Mouse (Mus musculus): ENCODE measurements around the gene Adam8.

Adam8 gene

GRCm38 (mm10) chr7:139979011-139979719, 13.2 kb downstream of the Adam8 start:
- DNase-seq (ENCODE audit: low read depth, low spot score), result no peak

GRCm38 (mm10) chr7:139978278-139978892, 14.0 kb downstream of the Adam8 start, which contains the start of gene 6430531B16Rik:
Gene 6430531B16Rik (minus strand): TSS chr7:139978755.
- DNase-seq (ENCODE audit: low read depth, low spot score), result peak; percentile 91

GRCm38 (mm10) chr7:139975471-139975870, 16.9 kb downstream of the Adam8 start:
- peak; percentile 38 for DNase-seq (ENCODE audit: low read depth, low spot score)

- DNase-seq (ENCODE audit: low read depth, low spot score), result no peak
Observed at GRCm38 (mm10) chr7:139974307-139974706, 18.1 kb downstream of the Adam8 start.

- peak; percentile 63 for DNase-seq (ENCODE audit: low read depth, low spot score)
Observed at GRCm38 (mm10) chr7:139972923-139973331, 19.4 kb downstream of the Adam8 start.

- no peak for DNase-seq (ENCODE audit: low read depth, low spot score)
Observed at GRCm38 (mm10) chr7:139971436-139971835, 20.9 kb downstream of the Adam8 start.

GRCm38 (mm10) chr7:139970979-139971378, 21.4 kb downstream of the Adam8 start:
- no peak for DNase-seq (ENCODE audit: low read depth, low spot score)

- no peak for DNase-seq (ENCODE audit: low read depth, low spot score)
Observed at GRCm38 (mm10) chr7:139970216-139970919, 22.0 kb downstream of the Adam8 start.

GRCm38 (mm10) chr7:139969348-139970130, 22.8 kb downstream of the Adam8 start:
- peak; percentile 85 for DNase-seq (ENCODE audit: low read depth, low spot score)

- DNase-seq (ENCODE audit: low read depth, low spot score), result no peak
Observed at GRCm38 (mm10) chr7:139968428-139968827, 23.9 kb downstream of the Adam8 start.

- no peak for DNase-seq (ENCODE audit: low read depth, low spot score)
Observed at GRCm38 (mm10) chr7:139967175-139967574, 25.2 kb downstream of the Adam8 start.

- DNase-seq (ENCODE audit: low read depth, low spot score), result no peak
Observed at GRCm38 (mm10) chr7:139963814-139964213, 28.5 kb downstream of the Adam8 start.

GRCm38 (mm10) chr7:139961141-139961540, 31.2 kb downstream of the Adam8 start:
- DNase-seq (ENCODE audit: low read depth, low spot score), result no peak

GRCm38 (mm10) chr7:139957958-139958357, 34.4 kb downstream of the Adam8 start:
- no peak for DNase-seq (ENCODE audit: low read depth, low spot score)

- no peak for DNase-seq (ENCODE audit: low read depth, low spot score)
Observed at GRCm38 (mm10) chr7:139957437-139957836, 34.9 kb downstream of the Adam8 start.

- no peak for DNase-seq (ENCODE audit: low read depth, low spot score)
Observed at GRCm38 (mm10) chr7:139956658-139957057, 35.7 kb downstream of the Adam8 start.

- DNase-seq (ENCODE audit: low read depth, low spot score), result no peak
Observed at GRCm38 (mm10) chr7:139955505-139955904, 36.9 kb downstream of the Adam8 start.

GRCm38 (mm10) chr7:139951991-139952633, 40.2 kb downstream of the Adam8 start:
- DNase-seq (ENCODE audit: low read depth, low spot score), result peak; percentile 74

- peak; percentile 77 for DNase-seq (ENCODE audit: low read depth, low spot score)
Observed at GRCm38 (mm10) chr7:139951079-139951478, 41.3 kb downstream of the Adam8 start.

GRCm38 (mm10) chr7:139950283-139950971, 41.9 kb downstream of the Adam8 start:
- DNase-seq (ENCODE audit: low read depth, low spot score), result peak; percentile 89

- peak; percentile 88 for DNase-seq (ENCODE audit: low read depth, low spot score)
Observed at GRCm38 (mm10) chr7:139949893-139950282, 42.5 kb downstream of the Adam8 start.
